Mouse (Mus musculus): ENCODE results near the gene Tmod3.

Tmod3 gene

DNA sequence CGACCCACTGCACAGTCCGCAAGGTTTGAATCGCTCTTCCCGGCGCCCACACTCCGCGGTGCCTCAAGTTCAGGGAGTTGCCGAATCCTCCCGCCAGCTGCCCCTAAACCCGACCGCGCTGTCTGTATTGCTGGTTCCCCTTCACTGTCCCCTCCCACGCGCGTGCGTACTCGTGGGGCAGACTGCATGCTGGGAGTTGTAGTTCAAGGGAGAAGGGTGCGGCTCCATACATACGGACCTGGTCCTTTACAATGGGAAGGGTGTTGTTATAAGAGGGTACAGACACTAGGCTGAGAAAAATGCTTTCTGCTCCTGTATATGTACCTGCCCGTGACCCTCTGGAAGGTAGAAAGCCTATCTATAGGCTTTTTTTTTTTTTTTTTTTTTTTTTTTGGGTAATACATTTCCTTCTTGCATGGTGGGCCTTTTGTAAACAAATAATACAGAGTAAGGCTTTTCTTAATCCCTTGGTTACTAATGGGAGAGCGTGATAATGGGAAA is at the start of gene Tmod3:
Gene Tmod3, minus strand, starts transcription at position 146 of the 501 bp plus-strand sequence.
- DNase-seq (ENCODE audit: low spot score in 2 of 2): peak; percentile 81 to 90

DNA sequence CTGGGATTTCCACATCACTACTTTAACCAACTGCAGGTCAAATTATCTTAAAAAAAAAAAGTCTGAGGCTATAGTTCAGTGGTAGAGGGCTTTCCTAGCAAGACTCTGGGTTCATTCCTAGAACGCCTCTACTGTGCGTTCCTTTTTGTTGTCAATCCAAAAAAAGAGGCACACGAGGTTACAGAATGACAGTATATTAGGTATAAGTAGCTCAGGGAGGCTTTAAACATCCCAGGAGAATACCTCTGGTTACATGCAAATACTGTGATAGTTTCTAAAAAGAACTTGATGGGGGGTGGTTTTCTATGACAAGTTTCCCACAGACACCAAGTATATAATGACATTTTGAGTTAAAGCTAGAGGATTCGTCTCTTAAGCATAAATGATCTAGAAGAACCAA is 48.0 kb upstream of the Tmod3 start:
- DNase-seq (ENCODE audit: low spot score in 2 of 2): no peak

GRCm38 (mm10) chr9:75601510-75601909 is 42.1 kb upstream of the Tmod3 start:
- DNase-seq (ENCODE audit: low spot score in 2 of 2): no peak

DNA sequence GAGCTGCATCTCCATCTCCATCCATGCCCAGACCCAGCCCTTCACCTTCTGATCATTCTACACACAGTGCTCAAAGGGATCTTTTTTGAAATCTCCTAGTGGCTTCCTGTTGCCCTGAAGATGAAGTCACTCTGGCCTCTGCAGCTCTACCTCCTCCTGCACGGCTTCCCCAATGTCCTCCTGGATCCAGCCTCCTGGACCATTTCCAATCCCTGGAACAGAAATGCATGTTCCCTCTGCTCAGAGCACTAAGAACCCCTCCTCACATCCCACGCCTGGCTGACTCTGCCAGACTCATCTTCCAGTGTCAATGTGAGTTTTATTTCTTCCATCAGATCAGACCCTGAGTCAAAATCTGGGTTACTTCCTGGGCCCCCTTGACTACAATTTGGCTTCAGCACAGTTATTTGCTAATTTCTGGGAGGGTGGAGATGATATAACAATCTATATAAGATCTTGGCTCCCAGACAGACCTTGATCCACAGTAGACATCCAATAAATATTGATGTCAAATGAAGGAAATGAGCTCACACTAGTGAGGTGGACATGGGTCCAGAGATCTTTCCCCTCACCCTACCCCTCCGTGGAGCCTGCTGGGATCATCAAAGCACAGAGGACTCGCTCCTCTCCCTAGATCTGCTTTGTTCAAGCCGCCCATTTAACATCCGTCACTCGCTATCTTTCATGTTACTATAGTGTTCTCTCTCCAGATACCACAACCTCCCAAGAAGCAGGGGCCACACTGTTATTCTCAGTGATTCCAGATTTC is 40.9 kb upstream of the Tmod3 start:
- DNase-seq (ENCODE audit: low spot score in 2 of 2): no peak

- no peak for DNase-seq (ENCODE audit: low spot score in 2 of 2)
These were observed 39.9 kb upstream of the Tmod3 start for GRCm38 (mm10) chr9:75599191-75599841.

- DNase-seq (ENCODE audit: low spot score in 2 of 2): no peak
These were observed 38.1 kb upstream of the Tmod3 start for GRCm38 (mm10) chr9:75597596-75597995.

DNA sequence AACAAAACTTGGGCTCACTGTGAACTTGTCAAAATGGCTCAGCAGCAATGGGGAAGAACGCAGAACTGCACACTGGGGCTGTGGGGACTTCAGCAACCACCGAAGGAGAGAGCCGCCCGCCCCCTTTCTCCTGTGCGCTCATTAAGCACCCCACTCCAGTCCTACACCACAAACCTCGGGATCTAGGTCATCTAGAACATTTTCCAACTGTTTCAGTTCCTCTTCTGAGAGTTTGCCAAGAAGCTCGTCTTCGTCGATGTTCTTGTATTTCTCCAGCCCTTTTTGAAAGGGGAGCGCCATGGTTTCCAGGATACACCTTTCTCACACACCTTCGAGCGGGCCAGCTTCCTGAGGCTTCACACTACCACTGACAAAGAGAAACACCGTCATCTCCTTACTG is 37.6 kb upstream of the Tmod3 start:
- DNase-seq (ENCODE audit: low spot score in 2 of 2): no peak

DNA sequence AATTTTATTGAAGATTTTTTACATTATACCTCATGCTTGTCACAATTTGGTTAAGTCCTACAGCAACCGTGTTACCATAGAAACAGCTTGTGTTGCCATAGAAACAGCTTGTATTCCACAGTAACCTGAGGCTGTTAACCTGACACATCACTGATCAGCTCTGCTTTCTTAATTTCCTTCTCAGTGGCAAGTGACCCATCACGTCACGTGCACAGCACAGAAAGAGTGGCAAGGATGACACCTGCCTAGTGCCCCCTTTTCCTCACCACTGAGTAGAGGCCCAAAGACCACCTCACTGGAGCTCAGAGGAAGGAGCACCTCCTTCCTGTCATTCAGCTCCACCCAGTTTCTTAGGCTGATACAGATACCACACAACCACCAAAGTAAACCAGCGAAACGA is 34.0 kb upstream of the Tmod3 start:
- DNase-seq (ENCODE audit: low spot score in 2 of 2): no peak

- DNase-seq (ENCODE audit: low spot score in 2 of 2): no peak
These were observed 30.7 kb upstream of the Tmod3 start for GRCm38 (mm10) chr9:75589850-75590790.

- DNase-seq (ENCODE audit: low spot score in 2 of 2): no peak
These were observed 22.4 kb upstream of the Tmod3 start for GRCm38 (mm10) chr9:75581694-75582350.

DNA sequence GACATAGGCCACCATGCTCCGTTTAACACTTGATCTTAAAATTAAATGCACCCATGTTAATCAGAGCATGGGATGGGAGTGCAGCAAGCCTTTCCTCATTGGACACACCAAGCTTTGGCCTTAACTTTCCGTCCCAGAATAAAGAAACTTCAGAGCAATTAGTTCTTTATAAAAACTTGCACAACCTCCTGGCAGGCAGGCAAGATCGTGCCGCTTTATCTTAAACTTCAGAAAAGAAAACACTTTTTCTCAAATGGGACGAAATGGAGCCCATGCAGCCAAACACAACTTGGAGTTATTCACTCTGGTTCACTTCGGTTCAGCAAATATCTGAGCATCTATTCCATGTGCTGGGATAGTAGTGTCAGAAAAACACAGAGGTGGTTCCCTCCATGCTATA is 19.9 kb upstream of the Tmod3 start:
- no peak for DNase-seq (ENCODE audit: low spot score in 2 of 2)

GRCm38 (mm10) chr9:75571036-75571942 is 11.8 kb upstream of the Tmod3 start:
- no peak for DNase-seq (ENCODE audit: low spot score in 2 of 2)

- no peak for DNase-seq (ENCODE audit: low spot score in 2 of 2)
These were observed 8.9 kb upstream of the Tmod3 start for GRCm38 (mm10) chr9:75568399-75568798.

DNA sequence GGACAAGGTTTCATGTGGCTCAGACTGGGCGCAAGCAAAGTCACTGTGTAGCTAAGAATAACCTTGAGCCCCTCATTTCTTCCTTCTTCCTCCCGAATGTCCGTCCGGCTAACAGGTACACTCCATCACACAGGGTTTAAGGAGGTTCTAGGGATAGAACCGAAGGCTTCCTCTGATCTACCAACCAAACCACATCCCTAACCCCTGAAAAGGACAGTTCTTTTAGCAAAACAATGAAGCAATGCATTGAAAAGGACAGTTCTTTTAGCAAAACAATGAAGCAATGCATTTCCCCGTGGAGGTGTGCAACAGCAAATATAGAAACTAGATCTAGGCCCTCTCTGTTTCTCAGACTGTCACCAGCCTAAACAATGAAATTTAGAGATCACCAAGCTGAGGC is 5.4 kb upstream of the Tmod3 start:
- no peak for DNase-seq (ENCODE audit: low spot score in 2 of 2)

DNA sequence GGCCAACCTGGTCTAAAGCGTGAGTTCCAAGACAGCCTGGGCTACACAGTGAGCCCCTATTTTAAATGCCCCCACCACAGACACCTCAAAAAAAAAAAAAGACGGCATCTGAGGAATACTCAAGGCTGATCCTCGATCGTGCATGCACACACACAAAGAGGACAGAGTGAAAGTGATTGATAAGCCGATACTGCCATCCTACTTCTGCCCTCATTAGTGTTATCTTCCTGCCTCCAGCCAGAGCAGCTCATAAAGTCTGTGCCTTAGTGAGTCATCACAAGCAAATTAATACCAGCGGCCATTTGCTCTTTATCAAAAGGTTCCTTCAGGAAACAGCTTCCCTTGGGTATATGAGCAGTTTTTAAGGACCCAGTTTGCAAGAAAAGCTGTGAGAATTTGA is 4.2 kb upstream of the Tmod3 start:
- no peak for DNase-seq (ENCODE audit: low spot score in 2 of 2)

- no peak for DNase-seq (ENCODE audit: low spot score in 2 of 2)
These were observed 3.7 kb upstream of the Tmod3 start for GRCm38 (mm10) chr9:75563176-75563575.

DNA sequence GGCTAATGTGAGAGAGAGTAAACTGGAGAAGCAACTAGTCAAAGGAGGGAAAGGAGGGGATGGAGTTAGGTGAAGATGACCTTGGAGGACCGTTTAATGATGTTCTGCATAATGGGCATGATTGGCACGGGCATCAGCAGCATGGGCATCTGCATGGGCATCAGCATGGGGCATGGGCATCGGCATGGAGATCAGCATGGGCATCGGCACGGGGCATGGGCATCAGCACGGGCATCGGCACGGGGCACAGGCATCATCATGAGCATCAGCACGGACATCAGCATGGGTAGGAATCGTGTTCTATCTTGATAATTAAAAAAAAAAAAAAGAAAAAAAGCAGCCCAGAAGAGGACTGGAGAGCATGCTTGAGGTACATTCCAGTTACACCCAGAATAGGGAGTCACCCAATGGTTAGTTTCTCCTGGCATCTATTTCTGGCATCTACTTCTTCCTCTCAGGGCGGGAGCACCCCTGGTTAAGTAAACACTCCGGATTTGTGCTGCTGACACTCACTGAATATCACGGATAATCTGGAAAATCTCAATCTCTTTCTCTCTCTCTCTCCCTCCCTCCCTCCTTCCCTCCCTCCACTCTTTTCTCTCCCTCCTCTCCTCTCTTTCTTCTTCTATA is 1.7 kb upstream of the Tmod3 start:
- no peak for DNase-seq (ENCODE audit: low spot score in 2 of 2)

GRCm38 (mm10) chr9:75560353-75560752 is 896 bp upstream of the Tmod3 start:
- no peak for DNase-seq (ENCODE audit: low spot score in 2 of 2)

DNA sequence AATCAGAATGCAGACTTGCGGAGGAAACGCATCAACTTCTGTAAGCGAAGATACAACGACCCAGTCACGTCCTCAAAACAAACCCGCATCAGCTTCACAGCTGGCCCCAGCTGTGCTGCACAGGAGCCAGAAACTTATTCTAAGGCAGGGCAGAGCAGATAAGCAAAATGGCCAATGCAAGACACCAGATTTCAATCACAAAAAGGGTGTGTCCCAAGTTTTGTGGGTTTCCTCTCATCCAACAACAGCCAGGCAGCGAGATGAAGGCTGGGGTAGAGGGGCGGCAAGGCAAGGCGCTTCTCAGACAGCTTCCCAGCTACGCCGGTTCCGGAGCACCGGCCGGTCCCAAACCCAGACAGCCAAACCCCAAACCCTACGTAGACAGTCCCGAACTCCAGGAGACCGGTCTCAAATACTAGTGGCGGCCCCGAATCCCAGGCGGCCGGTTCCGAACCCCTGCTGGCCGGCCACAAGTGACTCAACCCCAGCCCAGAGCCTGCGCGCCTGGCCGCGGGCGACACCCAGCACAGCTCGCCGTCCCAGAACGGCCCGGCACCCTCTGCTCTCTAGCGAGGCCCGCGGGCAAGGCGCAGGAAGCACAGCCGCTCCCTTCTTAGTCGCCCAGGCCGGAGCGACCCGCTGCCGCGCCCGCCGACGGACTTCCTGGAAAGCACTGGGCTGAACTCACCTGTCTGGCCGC is 495 bp downstream of the Tmod3 start:
- peak in 1 of 2 experiments; percentile 29 for DNase-seq (ENCODE audit: low spot score in 2 of 2)

All from frontal cortex, postnatal 25 days (tissue).